Mouse (Mus musculus): ENCODE results near the gene Slfnl1. TPM values are rescaled to one million over a fixed set of nuclear protein-coding genes. Genes with fewer than 3 reads are reported as not detected.

Slfnl1 gene
- polyA plus RNA-seq (2012; rRNA removed) = 0.11 TPM in 1 of 2 replicates, not detected in the other

GRCm38 (mm10) chr4:120531986-120532385, at the start of gene Slfnl1:
Gene Slfnl1 (plus strand): TSS chr4:120532231.
- no peak for DNase-seq (ENCODE audit: low spot score)

GRCm38 (mm10) chr4:120487707-120488106, 44.3 kb upstream of the Slfnl1 start:
- no peak for DNase-seq (ENCODE audit: low spot score)

DNA sequence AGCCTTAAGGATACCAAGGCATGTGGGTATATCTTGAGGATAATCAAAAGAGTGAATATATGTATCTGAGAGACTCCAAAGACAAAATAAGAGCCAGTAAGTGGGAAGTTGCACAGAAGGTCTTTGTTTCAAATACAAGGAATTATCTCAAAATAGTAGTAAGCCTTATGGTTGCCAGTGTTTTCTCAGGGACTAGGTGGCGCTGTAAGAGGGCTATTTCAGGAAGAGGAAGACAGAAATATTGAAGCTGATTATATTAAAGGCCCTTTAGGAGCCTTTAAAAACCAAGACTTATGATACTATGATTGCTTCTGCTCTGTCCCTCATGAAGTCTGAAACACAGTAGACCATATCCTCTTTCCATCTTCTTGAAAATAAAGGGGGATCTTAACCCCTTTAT, 25.1 kb upstream of the Slfnl1 start:
- no peak for DNase-seq (ENCODE audit: low spot score)

GRCm38 (mm10) chr4:120511203-120511602, 20.8 kb upstream of the Slfnl1 start:
- DNase-seq (ENCODE audit: low spot score) = no peak

- no peak for DNase-seq (ENCODE audit: low spot score)
Observed at GRCm38 (mm10) chr4:120514366-120514765, 17.7 kb upstream of the Slfnl1 start.

- no peak for DNase-seq (ENCODE audit: low spot score)
Observed at GRCm38 (mm10) chr4:120516491-120516890, 15.5 kb upstream of the Slfnl1 start.

GRCm38 (mm10) chr4:120516907-120517306, 15.1 kb upstream of the Slfnl1 start:
- DNase-seq (ENCODE audit: low spot score) = no peak

DNA sequence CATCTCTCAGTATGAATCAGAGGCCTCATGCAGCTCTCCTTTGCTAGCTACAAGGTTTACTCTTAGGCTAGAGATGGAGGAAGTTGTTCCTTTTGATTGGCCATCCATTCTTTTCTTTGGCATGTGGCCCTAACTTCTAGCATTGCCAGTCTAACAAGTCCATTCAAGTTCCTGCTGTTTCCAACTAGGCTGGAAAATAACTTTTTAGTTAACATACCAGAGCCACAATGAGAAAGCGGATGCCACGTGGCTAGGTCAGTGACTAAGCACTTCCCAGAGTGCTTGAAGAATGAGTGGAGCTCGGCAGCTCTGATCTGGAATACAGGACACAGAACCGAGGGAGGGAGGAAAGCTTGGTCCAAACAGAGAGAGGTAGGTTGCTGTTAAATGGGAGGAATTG, 14.7 kb upstream of the Slfnl1 start:
- no peak for DNase-seq (ENCODE audit: low spot score)

DNA sequence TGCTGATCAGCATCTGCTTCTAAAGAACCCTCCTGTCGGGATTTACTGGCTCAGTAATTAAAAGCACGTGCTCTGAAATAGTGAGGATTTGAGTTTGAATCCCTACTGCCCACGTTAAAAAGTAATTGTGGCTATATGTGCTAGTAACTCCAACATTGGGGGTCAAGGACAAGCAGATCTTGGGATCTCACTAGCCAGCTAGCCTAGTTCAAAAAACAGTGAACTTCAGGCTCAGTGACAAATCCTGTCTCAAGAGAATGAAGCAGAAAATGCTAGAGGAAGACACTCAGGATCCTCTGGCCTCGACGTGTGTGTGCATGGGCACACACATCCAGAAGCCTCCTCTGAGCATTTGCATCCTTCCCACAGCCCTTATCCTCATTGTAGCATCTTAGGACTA, 10.3 kb upstream of the Slfnl1 start:
- DNase-seq (ENCODE audit: low spot score) = no peak

- DNase-seq (ENCODE audit: low spot score) = no peak
Observed at GRCm38 (mm10) chr4:120522351-120522750, 9.7 kb upstream of the Slfnl1 start.

GRCm38 (mm10) chr4:120523092-120523491, 8.9 kb upstream of the Slfnl1 start:
- DNase-seq (ENCODE audit: low spot score) = no peak

DNA sequence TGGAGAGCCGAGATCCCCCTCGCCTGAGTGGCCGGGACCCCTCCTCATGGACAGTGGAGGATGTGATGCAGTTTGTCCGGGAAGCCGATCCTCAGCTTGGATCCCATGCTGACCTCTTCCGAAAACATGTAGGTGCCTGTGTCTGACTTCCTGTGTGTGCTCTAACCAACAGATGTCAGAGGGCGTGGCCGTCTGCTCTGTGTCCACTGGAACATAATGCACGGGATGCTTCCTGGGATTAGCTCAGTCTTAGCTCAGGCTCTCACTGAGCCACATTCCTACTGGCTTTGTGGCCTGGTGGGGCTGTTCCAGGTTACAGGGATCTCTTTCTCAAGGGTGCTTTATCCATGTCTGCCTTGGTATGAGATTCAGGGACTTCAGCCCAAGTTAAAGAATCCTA, 3.9 kb upstream of the Slfnl1 start:
- DNase-seq (ENCODE audit: low spot score) = no peak

- DNase-seq (ENCODE audit: low spot score) = no peak
Observed at GRCm38 (mm10) chr4:120538664-120539063, 6.6 kb downstream of the Slfnl1 start.

DNA sequence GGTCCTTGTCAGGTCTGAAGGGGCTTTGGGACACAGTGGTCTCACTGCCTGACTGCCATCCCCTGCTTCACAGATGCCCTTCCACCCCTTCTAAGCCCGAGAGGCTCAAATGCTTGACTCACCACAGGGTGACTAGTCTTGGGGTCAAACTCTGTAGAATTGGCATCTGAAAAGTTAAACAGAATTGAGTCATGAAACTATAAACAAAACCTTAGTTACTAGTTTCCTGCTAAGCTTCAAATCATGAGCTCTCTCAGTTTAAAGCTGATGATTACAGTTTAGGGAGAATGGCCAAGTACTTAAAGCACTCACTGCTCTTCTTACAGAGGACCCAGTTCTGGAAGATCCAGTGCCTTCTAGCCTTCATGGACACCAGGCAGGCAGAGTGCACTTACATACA, 12.9 kb downstream of the Slfnl1 start:
- DNase-seq (ENCODE audit: low spot score) = no peak

GRCm38 (mm10) chr4:120556592-120556991, 24.6 kb downstream of the Slfnl1 start:
- no peak for DNase-seq (ENCODE audit: low spot score)

GRCm38 (mm10) chr4:120565726-120566125, 33.7 kb downstream of the Slfnl1 start:
- no peak for DNase-seq (ENCODE audit: low spot score)

DNA sequence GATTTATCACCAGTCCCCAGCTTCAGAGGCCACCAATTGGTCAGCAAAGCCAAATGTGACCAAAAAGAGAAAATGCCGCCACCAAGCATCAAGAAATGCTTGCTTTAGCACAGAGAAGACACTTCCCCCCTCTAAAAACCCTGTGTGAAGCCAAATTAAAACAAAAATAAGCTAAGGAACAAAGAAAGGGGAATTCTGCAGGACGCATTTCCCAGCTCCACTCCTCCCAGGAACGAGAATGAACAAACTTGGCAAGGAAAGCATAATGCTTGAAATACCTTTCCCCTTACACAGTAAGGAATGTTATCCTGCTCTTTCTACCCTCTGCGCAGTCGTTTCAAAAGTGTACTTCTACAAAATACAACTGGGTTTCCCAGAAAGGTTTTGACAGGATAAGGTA, 36.0 kb downstream of the Slfnl1 start:
- no peak for DNase-seq (ENCODE audit: low spot score)

- DNase-seq (ENCODE audit: low spot score) = no peak
Observed at GRCm38 (mm10) chr4:120569025-120569424, 37.0 kb downstream of the Slfnl1 start.

GRCm38 (mm10) chr4:120569486-120570437, 37.7 kb downstream of the Slfnl1 start, which contains the start of gene Ctps:
Gene Ctps (minus strand): TSS chr4:120570276.
- DNase-seq (ENCODE audit: low spot score) = peak; percentile 97

GRCm38 (mm10) chr4:120570438-120571069, 38.5 kb downstream of the Slfnl1 start:
- DNase-seq (ENCODE audit: low spot score) = no peak

- no peak for DNase-seq (ENCODE audit: low spot score)
Observed at GRCm38 (mm10) chr4:120571070-120571464, 39.0 kb downstream of the Slfnl1 start.

GRCm38 (mm10) chr4:120571691-120572090, 39.7 kb downstream of the Slfnl1 start:
- DNase-seq (ENCODE audit: low spot score) = no peak

- no peak for DNase-seq (ENCODE audit: low spot score)
Observed at GRCm38 (mm10) chr4:120580894-120581293, 48.9 kb downstream of the Slfnl1 start.
